Mouse (Mus musculus) heart, embryonic 16.5 days (tissue): ENCODE results near the gene Dbx2. TPM values are rescaled to one million over a fixed set of nuclear protein-coding genes. Genes with fewer than 3 reads are reported as not detected.

ENCODE experiments used
- ATAC-seq: fragments of 200-750 bp; cut with Nextera tagmentation; replicated peaks from 2 replicates; pipeline ENCODE4 v1.8.0; 2017; ENCODE audit warnings: moderate number of reproducible peaks; ENCODE audit not compliant: insufficient read depth, low FRiP score; ENCODE audit errors: extremely low read depth
- H3K27ac ChIP-seq: fragments of 300-500 bp; sonication (generic); 2 replicates; pipeline ENCODE4 v1.5.1; 2014; ENCODE audit warnings: mild to moderate bottlenecking, low read length, control low read depth, moderate library complexity
- H3K27me3 ChIP-seq: fragments of 300-500 bp; sonication (generic); 2 replicates; pipeline ENCODE4 v1.6.1; 2014; ENCODE audit warnings: low read length, mixed read lengths; ENCODE audit not compliant: control insufficient read depth, insufficient read depth
- H3K36me3 ChIP-seq: fragments of 300-500 bp; sonication (generic); 2 replicates; pipeline ENCODE4 v1.6.1; 2014; ENCODE audit not compliant: control insufficient read depth, insufficient read depth
- H3K4me1 ChIP-seq: fragments of 300-500 bp; sonication (generic); 2 replicates; pipeline ENCODE4 v1.6.1; 2014; ENCODE audit warnings: low read length, mixed read lengths; ENCODE audit not compliant: control insufficient read depth, insufficient read depth
- H3K4me2 ChIP-seq: fragments of 300-500 bp; sonication (generic); 2 replicates; pipeline ENCODE4 v1.6.1; 2014; ENCODE audit warnings: low read depth, mild to moderate bottlenecking, control low read depth, low read length
- H3K4me3 ChIP-seq: fragments of 300-500 bp; sonication (generic); 2 replicates; pipeline ENCODE4 v1.5.1; 2014; ENCODE audit warnings: mild to moderate bottlenecking, control low read depth, low read length
- H3K9ac ChIP-seq: fragments of 300-500 bp; sonication (generic); 2 replicates; pipeline ENCODE4 v1.6.1; 2014; ENCODE audit warnings: low read length, control low read depth
- H3K9me3 ChIP-seq: fragments of 300-500 bp; sonication (generic); replicated peaks from 2 replicates; pipeline ENCODE4 v1.6.1; 2016; ENCODE audit warnings: low read length; ENCODE audit not compliant: control insufficient read depth
- WGBS: fragments of 180-500 bp; shearing (Covaris S2); extraction: QIAGEN DNeasy Blood & Tissue Kit; methylation state at CpG from one replicate; pipeline ENCODE4 v1.1.7; 2014; 5-methylcytosine and 5-hydroxymethylcytosine counted together
- polyA plus RNA-seq: library from polyadenylated mRNA; unstranded; fragments of >200 nt; fragmentation: Nextera tagmentation; extraction: Ambion mirVana; gene quantifications from 2 replicates; pipeline ENCODE4 v1.2.1, GENCODE M21; 2015

Gene Dbx2
- polyA plus RNA-seq, 1 experiment from 2014 or later, result 0.33 TPM

DNA sequence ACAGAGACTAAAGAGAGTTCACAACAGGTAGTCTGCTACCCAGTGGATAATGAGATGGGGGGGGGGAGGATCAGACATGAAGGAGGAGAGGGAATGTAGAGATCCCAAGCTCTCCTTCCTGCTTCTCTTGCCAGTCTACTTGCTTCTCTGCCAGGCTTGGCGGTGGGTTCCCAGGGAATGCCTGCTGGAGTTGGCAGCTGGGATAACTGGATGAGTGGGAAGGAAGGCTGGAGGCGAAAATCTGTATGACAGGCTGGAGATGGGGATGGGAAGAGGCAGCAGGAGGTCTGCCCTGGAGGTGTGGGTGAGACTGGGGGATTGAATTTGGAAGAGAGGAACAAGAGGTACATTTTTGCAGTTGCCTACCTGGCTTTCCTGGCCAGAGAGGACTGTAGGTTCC is 19.4 kb upstream of the Dbx2 start:
- H3K9me3 ChIP-seq, result no peaks in the 10 kb centered on the region
- no peak overlapping the region for H3K4me3 ChIP-seq
- H3K9ac ChIP-seq, result no peak overlapping the region
- H3K4me1 ChIP-seq, result no peaks in the 10 kb centered on the region
- no peak for ATAC-seq
- H3K27ac ChIP-seq, result no peak overlapping the region
- 75% methylated on average over 2 of the region's 2 CpGs for WGBS
- H3K36me3 ChIP-seq, result no peaks in the 10 kb centered on the region
- no peaks in the 10 kb centered on the region for H3K27me3 ChIP-seq
- H3K4me2 ChIP-seq, result no peak overlapping the region

DNA sequence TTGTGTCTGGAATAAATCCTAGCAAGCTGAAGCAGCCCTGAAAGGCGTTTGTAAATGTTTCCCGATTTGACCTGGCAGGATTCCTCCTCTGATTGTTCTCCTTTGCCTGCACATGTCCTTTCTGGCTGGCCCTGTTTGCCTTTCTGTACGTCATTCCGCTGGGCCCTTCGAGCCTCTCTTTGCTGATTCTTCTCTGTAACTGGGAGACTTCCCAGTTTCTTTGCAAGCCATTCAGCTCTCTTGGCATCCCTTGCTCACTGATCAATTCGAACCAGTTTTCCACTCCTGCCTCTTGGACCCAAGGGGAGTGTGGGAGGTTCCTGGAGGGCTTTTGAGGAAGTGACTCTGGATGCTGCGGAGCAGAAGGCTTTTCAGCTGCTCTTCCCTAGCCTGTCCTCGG is 11.4 kb upstream of the Dbx2 start:
- 36% methylated on average over 8 of the region's 8 CpGs for WGBS
- Histone ChIP-seq H3K27me3 (no peaks in the 10 kb centered on the region), H3K4me1 (no peaks in the 10 kb centered on the region), H3K4me2 (no peak overlapping the region), H3K4me3 (no peak overlapping the region), H3K36me3 (no peaks in the 10 kb centered on the region), H3K9ac (no peak overlapping the region), H3K27ac (no peak overlapping the region), H3K9me3 (no peaks in the 10 kb centered on the region)
- ATAC-seq, result no peak

DNA sequence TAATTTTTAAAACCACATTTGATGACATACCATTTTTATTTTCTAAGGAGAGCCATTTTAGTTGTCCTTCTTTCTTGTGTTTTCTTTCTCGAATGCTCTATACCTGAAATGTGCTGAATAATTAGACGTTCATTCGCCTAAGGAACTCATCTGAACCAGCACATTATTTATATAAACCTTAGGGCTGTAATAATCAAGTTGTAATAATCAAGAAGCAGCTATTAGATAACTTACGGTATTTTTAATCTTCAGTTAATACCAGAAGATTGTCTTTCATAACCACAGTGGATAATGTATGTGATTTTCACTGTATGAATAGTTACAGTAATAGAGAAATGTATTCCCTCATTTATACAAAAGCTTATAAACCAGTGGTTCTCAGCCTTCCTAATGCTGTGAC is 9.2 kb upstream of the Dbx2 start:
- ATAC-seq, result no peak
- WGBS, result 89% methylated on average over 4 of the region's 4 CpGs
- no peak overlapping the region for H3K9ac ChIP-seq
- H3K4me2 ChIP-seq, result no peak overlapping the region
- H3K9me3 ChIP-seq, result no peaks in the 10 kb centered on the region
- H3K27me3 ChIP-seq, result no peaks in the 10 kb centered on the region
- no peak overlapping the region for H3K27ac ChIP-seq
- H3K36me3 ChIP-seq, result no peaks in the 10 kb centered on the region
- no peaks in the 10 kb centered on the region for H3K4me1 ChIP-seq
- H3K4me3 ChIP-seq, result no peak overlapping the region

DNA sequence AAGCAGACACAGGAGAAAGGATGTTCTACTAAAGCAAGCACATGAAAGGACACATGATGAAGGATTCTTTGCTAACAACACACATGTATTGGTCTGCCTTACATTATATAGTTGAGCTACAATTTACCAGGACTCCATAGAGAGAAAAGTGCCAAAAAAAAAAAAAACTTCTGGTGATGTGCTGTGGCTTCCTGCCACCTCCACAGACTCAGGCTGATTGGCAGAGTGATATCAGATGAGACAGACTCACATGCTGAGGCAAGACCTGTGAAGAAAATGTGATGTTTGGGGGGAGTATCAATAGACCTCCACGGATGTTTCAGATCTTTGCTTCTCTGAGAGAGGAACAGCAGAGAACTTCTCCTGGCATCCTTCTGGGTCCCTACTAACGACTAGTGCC is 6.0 kb upstream of the Dbx2 start:
- Histone ChIP-seq H3K9me3 (no peaks in the 10 kb centered on the region), H3K9ac (no peak overlapping the region), H3K4me3 (no peak overlapping the region), H3K4me2 (no peak overlapping the region), H3K36me3 (no peaks in the 10 kb centered on the region), H3K4me1 (no peaks in the 10 kb centered on the region), H3K27ac (no peak overlapping the region), H3K27me3 (no peaks in the 10 kb centered on the region; the same call in 1 of the 2 replicates)
- ATAC-seq, result no peak
- WGBS, result 62% methylated on average over 2 of the region's 2 CpGs

DNA sequence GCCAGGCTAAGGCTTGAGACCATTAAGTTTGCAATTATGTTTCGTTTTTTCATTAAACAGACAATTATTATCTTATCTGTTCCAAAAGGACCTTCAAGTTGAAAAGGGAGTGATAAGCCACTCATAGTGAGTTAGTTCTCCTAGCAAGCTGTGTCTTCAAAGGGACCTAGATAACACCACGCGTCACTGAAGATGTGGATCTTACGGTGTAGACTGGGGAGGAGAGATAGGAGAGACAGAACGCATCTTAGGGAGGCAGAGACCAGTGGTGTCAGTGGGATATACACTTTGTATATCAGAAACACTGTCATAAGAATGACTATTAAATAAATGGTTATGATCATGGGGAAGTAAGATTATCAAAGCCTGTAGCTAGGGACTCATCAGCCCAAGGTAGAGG is 4.6 kb upstream of the Dbx2 start:
- H3K4me1 ChIP-seq, result no peaks in the 10 kb centered on the region
- WGBS, result 31% methylated on average over 5 of the region's 5 CpGs
- no peaks in the 10 kb centered on the region for H3K9me3 ChIP-seq
- no peak overlapping the region for H3K27ac ChIP-seq
- H3K36me3 ChIP-seq, result no peaks in the 10 kb centered on the region
- no peak overlapping the region for H3K4me2 ChIP-seq
- H3K9ac ChIP-seq, result no peak overlapping the region
- H3K4me3 ChIP-seq, result no peak overlapping the region
- H3K27me3 ChIP-seq, result peaks cover 4% of the 10 kb centered on the region
- no peak for ATAC-seq

DNA sequence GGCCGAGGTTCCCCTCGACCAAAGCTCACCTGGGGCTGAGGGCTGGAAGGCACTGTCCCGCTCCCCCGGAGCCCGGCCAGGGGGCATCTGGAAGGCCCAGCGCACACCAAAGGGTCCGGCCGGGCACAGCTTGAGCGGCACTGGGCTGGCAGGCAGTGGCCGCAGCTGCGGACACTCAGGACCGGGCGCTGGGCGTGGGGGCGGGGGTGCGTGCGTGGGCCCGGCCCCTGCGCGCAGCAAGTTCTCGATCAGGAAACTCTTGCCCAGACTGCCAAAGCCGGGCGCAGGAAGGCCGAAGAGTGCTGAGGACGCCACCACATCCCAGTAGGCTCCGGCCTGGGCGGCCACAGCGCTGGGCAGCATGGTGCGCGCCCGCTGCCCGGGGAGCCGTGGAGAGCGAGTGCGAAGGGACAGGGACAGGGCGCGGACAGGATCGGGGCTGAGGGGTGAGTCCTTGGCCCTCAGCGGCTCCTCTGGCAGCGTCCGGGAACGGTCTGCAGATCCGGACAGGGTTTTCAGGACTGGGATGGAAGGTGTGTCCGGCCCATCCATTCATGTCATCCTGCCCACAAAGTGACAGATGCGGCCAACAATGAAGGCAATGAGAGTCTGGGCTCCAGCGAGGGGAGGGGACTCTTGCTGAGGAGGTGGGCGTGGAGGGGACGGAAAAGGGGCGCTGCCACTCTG is 1.4 kb downstream of the Dbx2 start:
- peaks cover 56% of the 10 kb centered on the region for H3K27me3 ChIP-seq
- peak overlapping the region; percentile 38 for H3K4me3 ChIP-seq
- 1% methylated on average over 49 of the region's 49 CpGs for WGBS
- H3K9me3 ChIP-seq, result no peaks in the 10 kb centered on the region
- no peak for ATAC-seq
- H3K4me1 ChIP-seq, result peaks cover 2% of the 10 kb centered on the region; the same call in 1 of the 2 replicates
- peak overlapping the region; percentile 56 for H3K4me2 ChIP-seq
- H3K36me3 ChIP-seq, result no peaks in the 10 kb centered on the region
- no peak overlapping the region for H3K9ac ChIP-seq
- H3K27ac ChIP-seq, result no peak overlapping the region

DNA sequence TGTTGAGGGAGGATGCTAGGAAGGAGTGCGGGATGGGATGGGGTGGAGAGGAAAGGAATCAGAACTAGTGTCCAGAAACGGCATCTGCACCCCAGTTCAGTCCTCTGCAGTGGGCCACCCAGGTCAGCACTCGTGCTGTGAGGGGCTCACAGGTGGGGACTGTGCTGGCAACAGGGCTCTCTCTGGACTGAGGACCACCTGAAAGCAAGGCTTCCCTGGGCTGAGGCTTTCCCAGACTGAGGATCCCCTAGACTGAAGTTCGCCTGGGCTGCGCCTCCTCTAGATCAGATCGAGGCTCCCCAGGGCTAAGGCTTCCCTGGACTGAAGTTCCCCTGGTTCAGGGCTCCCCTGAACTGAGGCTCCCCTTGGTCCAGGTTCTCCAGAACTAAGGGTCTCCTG is 1.9 kb downstream of the Dbx2 start:
- ATAC-seq, result no peak
- Histone ChIP-seq H3K36me3 (no peaks in the 10 kb centered on the region), H3K27me3 (peaks cover 60% of the 10 kb centered on the region), H3K9me3 (no peaks in the 10 kb centered on the region), H3K9ac (no peak overlapping the region), H3K4me3 (no peak overlapping the region), H3K4me2 (peak overlapping the region; percentile 56; the same call in 1 of the 2 replicates), H3K4me1 (peaks cover 2% of the 10 kb centered on the region; the same call in 1 of the 2 replicates), H3K27ac (no peak overlapping the region)
- WGBS, result 2% methylated on average over 6 of the region's 6 CpGs

DNA sequence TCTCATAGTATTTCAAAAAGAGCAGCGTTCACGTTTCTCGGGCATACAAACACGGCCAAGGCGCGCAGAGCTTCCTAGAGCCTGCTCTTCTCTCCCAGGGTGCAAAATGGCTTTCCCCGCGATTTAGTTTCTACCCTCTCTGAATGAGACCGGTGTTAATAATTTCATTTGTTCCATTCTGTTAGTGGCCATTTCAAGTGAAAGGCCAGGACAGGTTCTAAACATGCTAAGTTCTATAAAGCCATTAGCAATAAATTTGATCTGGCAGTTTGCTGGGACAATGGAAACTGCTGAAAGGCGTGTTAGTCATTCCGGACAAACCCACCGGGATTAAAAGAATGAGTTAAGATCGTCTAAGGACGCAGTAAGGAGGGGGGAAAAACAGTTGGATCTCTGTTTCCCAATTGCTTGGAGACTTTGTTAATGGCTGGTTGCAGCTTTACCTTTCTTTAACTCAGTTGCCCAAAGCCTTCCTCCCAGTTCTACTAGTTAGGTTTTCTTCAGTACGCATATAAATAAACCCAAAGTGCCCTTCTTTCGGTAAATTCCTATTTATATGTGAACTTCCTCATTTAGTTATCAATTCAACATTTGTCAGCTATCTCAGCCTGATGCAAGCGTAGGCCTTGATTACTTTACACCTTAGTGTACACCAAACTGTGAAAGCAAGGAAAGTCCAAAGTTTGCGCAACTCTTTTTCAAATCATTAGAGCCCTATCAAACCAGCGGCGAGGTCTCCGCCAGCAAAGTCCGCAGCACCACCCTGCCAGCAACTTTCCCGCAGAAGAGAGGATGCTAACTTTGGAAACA is 2.7 kb downstream of the Dbx2 start:
- Histone ChIP-seq H3K9ac (no peak overlapping the region), H3K27ac (no peak overlapping the region), H3K9me3 (no peaks in the 10 kb centered on the region), H3K4me2 (no peak overlapping the region), H3K27me3 (peaks cover 60% of the 10 kb centered on the region), H3K4me1 (peaks cover 2% of the 10 kb centered on the region; the same call in 1 of the 2 replicates), H3K36me3 (no peaks in the 10 kb centered on the region), H3K4me3 (no peak overlapping the region)
- 4% methylated on average over 23 of the region's 23 CpGs for WGBS
- ATAC-seq, result no peak

DNA sequence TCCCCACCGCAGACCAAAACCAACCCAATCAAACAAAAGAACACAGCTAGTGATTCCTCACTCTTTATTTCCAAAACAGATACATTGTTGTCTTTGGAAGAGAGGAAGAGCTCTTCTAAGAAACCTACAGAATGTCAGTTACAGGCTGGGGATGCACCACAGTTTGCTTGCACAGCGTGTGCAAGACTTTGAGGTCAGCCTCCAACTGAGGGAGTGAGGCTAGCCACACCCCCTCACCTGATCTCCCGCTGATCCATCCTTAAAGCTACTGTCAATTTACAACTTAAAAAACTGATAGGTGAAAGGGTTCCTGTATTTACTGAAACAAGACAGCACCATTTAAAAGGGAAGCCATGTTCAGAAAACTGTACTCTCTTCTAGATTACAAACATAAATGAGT is 3.9 kb downstream of the Dbx2 start:
- no peaks in the 10 kb centered on the region for H3K36me3 ChIP-seq
- WGBS, result 9% methylated on average over 3 of the region's 3 CpGs
- no peaks in the 10 kb centered on the region for H3K9me3 ChIP-seq
- ATAC-seq, result no peak
- no peak overlapping the region for H3K4me2 ChIP-seq
- H3K4me3 ChIP-seq, result no peak overlapping the region
- peaks cover 60% of the 10 kb centered on the region for H3K27me3 ChIP-seq
- no peak overlapping the region for H3K9ac ChIP-seq
- H3K27ac ChIP-seq, result no peak overlapping the region
- peaks cover 2% of the 10 kb centered on the region; the same call in 1 of the 2 replicates for H3K4me1 ChIP-seq
